Mouse (Mus musculus): ENCODE results near the gene Ncl.

The Ncl gene

DNA sequence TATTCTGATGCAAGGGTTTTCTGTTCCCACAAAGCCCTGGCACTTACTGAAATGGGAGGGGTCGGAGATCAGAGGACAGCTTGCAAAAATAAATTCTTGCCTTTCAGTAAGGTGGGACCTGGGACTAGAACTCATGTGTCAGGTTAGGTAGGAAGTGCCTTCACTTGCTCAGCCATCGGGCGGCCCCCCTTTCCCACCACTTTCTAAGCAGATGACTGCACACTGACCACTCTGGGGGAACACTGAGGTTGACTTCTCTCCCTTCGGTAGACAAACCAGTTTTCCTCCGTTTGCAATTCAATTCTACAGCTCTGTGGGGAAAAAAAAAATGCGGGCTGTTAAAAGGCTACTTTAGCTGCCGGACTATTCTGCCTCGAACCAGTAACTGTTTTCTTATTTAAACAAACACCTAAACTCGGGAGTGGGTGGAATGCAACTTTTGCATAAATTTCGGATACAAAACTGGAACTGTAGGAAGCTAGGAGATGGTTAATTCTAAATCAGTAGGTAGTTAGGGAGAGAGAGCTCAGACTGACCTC lies 47.7 kb downstream of the Ncl start:
- no peak for DNase-seq

DNA sequence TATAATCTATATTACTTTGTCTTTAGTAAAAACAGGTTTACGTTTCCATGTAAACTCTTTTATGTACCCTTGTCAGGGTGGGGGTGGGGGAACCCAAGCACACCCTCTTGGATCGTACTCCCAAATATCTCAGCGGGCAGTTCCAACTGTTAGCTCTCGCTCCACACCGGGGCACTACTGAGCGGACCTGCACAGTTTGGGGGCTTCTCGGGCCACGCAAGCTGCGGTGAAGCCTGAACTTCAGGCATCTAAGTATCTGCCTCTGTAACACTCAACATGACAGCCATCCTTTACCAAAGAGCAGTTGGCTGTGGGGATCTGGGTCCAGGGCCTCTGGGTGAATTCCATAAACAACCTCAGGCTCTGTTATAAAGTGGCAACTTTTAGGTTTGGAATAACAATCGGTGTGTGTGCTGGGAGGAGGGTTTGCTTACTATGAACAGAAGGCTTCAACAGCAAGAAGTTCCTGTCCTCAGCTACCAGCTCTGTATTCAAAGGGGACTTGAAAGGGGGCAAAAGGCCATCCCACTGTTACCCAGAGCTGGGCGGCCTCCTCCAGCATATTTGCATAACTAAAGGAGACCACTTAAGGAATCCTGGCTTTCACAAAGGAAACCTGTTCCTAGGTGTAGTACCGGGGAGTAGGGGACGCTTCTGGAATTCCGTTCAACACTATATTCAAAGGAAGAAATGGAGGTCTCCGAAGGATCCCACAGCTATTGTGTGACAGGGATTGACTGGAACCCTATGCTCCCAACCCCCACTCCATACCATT lies 48.5 kb downstream of the Ncl start:
- DNase-seq: no peak

DNA sequence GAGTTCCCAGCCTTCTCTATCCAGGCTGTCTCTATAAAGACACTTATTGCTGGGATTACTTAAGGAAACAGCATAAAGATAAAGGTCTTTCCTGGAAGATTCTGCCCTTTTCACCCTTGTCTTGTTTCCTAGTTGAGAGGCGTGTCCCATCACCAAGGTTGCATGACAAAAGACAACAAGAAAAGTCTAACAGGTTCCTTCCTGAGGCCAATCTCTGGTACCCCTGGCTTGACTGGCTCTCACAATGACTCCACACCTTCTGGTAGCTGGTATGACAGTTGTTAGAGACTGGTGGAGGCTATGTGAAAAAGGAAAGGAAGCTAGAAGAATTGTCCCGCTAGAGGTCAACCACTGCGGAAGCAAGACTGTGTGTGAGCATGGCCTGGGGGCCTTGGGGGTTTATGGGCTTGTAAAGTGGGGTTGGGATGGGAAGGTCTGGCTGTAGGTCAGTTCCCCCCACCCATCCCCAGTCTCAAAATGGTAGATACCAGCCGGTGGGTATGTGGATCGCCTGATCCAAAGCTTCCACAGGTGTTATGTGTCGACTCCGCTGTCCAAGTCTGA lies 49.8 kb downstream of the Ncl start:
- no peak for DNase-seq

DNA sequence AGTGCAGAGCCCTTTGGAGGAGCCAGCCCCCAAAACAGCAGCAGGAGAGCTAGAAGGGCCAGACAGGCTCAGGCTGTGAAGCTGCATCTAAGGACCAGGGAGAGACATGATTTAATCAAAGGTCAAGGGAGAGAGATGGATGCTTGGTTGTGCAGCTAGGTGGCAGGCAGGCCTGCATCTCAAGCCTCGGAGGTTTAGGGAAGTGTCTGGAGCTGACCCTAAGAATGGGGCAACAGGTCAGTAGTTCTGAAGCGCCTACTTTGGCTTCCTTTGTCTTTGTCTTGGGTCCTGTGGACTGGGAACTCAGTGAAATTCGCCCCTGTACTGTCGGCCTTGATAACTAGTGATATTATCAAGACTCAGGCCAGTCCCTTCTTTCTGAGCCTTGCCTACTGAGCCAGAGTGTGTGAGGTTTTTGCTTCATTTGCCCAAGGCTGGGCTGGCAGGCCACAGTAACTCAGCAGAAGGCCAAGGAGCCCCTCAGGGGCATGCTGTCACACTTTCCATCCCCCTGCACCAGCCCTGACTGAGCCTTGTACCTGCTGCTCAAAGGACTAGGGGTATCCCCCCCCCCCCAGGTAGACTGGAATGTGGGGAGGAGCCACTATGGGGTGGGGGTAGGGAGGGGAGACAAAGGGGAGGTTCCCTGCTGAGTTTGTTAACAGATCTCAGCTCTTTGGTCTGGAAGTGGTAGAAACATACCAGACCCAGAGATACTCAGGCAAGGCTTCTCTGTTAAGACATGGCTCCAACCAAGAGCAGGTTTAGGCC lies 51.1 kb downstream of the Ncl start:
- no peak for DNase-seq

DNA sequence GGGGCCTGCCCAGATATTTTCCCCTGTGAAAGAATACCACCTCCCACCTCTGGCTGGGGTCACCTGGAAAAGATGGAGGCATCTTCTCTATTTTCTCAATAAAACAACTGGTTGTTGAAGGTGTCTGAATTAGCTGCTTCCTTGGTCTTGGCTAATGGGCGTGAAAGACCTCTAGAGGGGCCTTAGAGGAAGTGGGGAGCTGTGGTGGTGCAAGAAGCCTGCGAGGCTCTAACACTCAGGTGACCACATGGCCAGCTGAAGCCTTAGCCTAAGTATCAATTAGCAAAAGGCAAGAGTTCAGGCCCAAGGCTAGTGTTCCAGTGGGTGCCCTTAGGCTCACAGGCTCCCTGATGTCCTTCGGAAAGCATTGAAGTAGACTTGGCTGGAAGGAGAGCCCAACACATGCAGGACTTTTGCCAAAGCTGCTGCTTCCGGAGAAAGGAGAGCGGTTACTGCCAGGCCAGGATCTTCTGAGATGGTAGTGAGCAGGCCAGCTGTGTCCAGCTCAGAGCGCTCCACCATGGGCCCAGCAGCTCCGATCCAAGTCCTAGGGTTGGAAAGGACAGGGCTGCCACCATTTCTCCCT lies 51.9 kb downstream of the Ncl start:
- no peak for DNase-seq

DNA sequence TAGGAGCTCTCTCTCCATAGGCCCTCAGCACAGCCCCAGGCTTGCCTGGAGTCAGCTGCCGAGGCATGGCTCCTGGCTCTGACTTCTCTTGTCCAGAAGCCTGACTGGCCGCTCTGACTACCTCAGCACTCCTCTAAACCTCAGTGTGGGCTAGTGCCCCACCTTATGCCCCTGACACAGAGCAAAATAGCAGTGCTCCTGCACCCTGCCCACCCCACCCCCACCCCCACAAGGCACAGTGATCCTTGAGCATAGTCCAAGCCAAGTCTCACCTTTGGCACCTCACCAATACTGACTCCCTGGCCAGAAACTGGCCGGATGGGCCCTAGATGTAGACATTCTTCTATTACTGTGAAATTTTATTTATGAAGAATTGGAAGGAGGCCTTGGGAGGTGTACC lies 52.5 kb downstream of the Ncl start:
- no peak for DNase-seq

DNA sequence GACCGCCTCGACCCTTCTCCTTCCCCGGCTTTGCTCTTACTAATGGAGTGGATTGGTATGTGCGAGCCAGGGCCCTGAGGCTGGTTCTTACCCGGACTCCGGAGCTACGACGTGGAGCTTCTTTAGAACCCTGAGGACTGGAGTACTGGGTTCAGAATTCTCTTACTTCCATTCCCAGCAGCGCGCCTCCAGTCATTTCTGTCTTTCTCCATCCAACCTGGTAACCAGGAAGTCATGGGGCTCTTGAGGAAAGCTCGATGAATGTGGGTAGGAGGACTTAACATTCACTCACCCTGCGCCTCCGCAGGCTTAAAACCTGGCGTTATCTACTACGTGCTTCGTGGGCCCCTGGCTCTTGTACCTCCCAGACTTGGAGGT lies 55.3 kb downstream of the Ncl start:
- no peak for DNase-seq

DNA sequence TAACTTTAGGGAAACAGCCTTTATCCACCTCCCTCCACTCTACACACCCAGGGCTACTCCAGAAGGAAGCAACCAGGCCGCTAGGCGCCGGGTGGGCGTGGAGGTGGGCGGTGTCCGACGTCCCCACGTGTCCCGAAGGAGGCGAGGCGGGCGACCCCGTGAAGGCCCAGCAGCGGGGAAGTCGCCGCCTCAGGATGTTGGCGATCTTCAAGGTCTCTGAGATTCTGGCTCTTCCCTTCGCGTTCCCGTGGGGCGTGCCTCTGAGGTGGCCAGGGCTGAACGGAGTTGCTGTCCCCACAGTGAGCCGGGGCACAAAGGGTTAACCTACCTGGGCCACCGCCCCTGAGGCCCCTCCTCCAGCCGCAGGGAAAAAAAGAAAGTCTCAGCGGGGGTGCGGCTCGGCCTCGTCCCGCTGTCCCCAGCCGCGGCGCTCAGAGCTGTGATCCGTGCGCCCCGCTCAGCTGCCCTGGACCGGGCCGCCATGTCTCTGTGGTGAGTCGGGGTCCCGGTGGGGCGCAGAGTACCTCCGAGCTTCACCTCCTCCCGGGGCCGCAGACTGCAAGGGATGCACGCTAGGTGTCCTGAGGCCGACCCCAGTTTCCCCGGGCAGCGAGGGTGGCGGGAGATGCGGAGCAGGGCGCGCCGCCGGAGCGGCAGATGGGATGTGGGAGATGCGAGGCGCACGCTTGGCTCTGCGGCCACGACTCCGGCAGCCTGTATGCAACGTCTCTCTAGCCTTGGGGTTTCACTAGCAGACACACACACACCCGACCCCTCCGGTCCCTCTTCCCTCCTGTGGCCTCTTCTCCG lies 55.9 kb downstream of the Ncl start:
- peak; percentile 42 for DNase-seq

DNA sequence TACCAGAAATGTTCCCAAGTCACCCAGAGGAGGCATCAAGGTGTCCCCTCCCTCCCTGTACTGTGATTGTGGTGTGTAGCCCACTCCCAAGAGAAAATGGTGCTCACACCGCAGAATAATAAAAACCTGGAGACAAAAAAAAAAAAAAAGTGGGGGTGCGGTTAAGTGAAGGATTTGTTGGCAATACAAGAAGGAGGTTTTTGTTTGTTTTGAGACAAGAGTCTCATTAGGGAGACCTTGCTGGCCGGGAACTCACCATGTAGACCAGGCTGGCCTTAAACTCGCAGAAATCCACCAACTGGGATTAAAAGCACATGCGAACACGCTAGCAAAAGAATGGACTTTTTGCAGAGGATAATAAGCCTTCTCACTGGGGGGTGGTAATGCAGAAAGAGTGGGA lies 56.7 kb downstream of the Ncl start, which contains the start of gene B3gnt7:
TSS of gene B3gnt7 (plus strand) at position 301 of the 400 bp plus-strand sequence.
- no peak for DNase-seq

DNA sequence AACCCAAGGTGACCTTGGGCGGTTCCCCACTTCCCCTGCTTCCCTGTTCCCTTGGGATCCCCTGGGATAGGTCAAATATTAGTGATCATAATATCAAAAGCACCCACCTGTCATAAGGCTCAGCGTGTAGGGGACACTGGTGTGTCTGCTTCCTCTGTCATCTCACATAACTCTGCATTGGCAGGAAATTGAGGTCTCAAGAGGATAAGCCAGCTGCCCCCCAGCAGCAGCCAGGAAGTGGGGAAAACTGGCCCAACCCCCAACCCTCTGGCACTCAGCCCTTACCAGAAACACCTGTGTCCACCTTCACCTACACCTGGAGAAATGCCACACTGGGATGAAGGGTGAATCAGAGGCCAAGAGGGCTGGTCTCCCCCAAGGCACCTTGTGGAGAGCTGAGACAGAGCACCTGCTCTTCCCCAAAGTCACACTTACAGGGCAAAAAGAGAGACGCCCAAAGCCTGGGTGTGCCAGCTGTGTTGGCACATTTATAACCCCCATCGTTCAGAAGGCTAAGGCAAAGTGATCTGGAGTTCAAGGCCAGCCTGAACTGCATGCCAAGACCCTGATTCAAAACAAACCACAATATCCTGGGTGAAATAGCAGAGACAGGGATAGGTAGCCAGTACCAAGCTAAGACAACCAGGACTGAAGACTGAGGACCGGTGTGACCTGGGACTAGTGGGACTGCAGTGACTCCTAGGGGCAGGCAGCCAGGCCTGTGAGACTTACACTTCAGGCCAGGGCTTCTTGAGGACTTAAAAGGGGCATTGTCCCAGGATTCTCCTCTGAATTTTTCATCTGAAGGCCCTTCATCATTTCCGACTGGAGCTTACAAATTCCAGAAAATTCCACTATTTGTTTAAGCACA lies 57.7 kb downstream of the Ncl start:
- DNase-seq: peak; percentile 71

DNA sequence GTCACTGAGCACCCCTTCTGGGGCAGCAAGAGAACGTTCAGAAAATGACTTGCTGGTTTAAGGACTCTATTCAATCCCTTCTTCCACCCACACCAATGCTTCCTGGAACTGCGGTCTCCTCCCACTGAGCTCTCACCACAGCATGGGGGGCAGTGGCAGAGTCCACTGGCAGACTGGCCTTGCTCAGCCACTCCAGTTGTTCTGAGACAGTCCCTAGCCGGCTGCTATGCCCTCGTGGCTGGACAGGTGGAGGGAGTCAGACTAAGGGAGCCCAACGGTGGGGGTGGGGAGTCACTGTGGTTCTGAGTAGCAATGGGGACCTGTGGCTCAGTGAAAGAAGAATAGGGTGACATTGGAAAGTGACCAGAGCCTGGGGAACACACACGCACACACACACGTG lies 58.5 kb downstream of the Ncl start:
- DNase-seq: peak; percentile 25

DNA sequence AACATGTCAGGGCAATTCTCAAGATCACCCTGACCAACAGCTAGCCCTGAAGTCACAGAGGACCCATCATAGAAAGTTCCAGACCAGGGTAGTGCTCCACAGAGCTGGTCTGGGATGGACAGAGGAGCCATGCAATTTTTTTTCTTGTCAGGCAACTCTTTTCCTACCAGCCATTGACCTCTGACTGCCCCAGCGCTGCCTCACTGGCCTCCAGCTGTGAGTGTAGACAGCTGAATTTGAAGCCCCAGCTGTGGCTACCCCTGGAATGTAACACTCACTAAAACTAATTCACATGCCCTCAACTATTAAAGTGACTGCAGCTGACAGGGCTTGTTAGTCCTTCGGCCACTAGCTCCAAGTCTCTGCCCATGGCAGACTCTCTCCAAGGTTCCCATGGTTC lies 59.1 kb downstream of the Ncl start:
- no peak for DNase-seq

Data from thymus, postnatal 14 days (tissue).